Mouse (Mus musculus) megakaryocyte-erythroid progenitor cell, adult 5 weeks (primary cell): ENCODE results near the gene Smim17. TPM values are rescaled to one million over a fixed set of nuclear protein-coding genes. Genes with fewer than 3 reads are reported as not detected.

Source experiments
- polyA plus RNA-seq: library from polyadenylated mRNA; stranded (reverse); fragments of >175 nt; gene quantifications from 2 replicates; pipeline ENCODE4 v1.2.3, GENCODE M21; 2012

The Smim17 gene
- not detected in 2 replicates for polyA plus RNA-seq

DNA sequence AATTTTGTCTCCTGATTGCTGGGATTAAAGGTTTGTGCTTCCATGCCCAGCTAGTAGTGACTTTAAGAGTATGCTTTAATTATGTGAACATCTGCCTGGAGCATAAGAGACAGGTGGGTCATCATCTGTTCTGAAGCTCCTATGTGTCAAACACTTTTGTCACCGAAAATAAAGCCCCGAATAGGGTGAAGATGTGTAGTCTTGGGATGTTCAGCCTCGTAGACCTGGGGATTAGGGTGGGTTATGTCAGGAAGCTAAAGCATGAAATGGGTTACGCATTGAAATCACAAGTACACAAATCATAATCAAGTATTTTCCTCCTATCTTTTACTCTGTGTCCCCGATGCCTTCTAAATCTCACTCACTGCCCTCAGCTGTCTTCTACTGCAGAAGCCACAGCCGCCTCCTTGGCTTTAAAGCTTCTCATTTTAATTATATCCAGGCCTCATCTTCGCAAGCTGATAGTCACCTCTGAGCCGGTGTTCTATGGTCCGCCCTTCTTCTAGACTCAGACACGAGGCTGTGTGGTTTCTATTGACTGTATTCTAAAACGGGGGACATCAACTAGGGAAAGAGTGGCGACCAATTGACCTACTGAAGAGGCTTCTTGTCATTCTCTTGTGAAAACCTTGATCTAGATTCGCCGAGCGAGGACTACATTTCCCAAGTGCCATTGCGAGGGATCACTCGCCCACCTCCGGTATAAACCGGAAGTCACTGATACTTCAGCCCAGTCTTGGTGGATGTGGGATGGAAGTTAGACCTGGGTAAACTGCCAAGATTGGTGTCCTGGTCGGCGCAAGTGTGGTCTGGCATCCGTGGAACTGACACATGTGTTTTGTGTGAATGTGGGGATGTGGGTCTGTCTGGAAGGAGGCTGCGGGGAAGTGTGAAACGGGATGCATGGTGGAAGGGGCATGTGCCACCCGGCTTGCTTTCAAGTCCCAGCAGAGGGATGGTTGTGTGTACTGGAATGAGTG lies at the start of gene Smim17:
Smim17 (plus strand) TSS at position 720 of the 980 bp plus-strand sequence.

DNA sequence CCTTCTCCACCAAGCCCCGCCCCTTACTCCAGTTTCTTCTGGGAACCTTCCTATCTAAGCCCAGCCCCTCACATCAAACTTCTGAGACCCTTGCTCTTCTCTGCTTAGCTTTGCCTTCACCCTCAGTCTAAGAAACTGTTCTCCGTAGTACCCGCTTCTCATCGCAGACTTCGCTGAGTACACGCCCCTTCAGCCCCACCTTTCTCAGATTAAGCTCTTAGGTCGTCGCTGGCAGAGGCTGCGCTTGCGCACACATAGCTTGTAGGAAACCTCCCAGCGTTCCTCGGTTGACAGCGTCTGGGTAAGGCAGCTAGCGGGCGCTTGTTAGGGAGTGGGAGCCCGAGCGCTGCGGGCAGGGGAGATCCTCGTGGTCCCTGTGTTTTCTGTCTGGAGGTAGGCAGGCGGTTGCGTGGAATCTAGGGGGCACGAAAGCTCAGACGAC lies 35.4 kb upstream of the Smim17 start, which contains the start of gene Zfp78:
Zfp78 (plus strand) TSS at position 234 of the 442 bp plus-strand sequence.

DNA sequence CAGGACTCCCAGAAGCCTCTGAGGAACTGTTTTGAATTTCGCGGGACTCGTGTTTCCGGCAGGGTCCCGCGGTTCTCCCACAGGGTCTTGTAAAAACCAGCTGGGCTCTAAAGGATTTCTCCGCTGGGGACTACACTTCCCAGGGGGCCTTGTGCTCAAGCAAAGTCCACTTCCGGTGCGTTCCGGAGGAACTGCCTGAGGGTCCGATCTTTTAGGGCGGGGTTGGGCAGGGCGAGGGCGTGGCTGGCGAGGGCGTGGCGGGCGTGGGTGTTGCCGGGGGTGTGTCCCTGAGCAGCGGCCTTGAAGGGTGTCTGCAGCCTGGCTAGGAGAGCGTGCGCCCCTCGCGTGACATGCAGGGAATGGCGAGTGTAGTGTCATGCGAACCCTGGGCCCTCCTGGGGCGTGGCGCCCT lies 15.5 kb upstream of the Smim17 start, which contains the start of gene Zfp28:
Zfp28 (plus strand) TSS at position 252 of the 412 bp plus-strand sequence.

DNA sequence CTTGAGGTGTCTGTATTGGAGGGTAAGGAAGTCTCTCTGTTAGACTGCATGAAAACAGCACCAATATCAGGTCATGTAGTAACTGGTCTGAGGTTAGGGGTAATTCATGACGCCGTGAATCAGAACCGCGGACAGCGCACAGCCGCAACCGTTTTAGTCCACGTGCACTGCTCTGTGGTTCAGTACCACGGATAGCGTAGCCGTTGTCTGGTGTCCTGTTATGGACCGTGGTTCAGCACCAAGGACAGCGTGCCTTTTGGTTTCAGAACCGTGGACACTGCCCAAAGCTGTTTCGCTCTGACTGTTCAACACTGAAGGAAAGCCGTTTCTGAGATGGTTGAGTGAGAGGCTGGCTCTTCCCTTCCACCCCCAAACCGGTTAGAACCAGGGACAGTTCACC lies 11.5 kb downstream of the Smim17 start, which contains the start of gene Gm20715:
Gm20715 (plus strand) TSS at position 235 of the 400 bp plus-strand sequence.

DNA sequence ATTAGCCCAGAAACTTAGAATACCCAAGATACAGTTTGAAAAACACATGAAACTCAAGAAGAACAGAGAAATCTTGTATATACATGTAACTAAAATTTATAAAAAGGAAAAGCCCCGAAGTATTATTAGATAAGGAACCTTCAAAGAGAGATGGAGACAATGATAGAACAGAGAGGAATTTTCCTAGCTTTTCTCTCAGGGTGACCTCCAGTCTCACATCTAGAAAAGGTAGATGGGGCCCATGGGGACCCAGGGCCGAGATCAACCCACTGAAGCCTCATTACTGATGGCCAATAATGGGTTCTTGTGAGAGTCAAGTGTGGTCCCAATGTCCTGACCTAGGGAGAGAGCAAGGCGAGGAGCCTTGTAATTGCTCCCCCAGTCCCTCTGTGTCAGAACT lies 39.9 kb downstream of the Smim17 start, which contains the start of gene Olfr1344:
Olfr1344 (plus strand) TSS at position 301 of the 400 bp plus-strand sequence.

DNA sequence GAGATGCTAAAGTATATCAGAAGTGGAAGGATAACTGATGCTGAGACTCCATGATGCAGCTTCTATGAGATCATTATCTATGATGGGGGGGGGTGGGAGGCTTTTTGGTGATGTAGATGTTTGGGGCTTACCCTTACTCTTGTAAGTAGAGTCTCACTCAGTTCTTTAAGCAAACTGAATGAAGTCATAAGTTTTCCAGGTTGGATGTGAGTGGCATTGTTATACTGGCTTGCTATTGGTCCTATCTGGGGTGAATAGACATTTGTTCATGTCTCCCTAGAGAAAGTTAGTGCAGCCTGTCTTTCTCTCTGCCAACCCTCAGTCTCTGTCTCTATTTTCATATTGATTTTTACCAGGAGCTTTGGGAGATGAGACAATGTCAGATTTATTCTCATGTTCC lies 57.4 kb downstream of the Smim17 start, which contains the start of gene Olfr1336:
Olfr1336 (plus strand) TSS at position 301 of the 400 bp plus-strand sequence.

DNA sequence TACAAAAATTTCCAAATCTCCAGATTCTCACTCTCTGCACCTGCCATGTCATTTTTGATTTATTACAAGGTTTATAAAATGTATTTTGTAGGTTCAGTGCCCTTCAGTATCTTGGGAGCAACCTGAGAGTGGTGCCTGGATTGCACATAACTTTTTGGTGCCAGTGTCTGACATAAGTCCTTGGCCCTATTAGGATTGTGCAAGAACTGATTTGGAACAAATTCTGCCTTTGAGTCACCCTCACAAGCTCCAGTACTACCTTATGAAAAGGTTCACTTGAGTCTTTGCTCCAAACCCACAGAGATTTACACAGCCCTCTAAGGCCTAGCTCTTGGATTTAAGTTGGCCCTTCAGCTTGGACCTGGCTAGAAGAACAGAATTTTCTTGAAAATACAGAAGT lies 68.4 kb downstream of the Smim17 start, which contains the start of gene Olfr1346:
Olfr1346 (plus strand) TSS at position 151 of the 400 bp plus-strand sequence.

Other genes starting within 250 kb of the Smim17 start
- 47.7 and 54.4 TPM in 2 replicates for gene Zfp787, start 242.7 kb upstream of the Smim17 start, polyA plus RNA-seq
- 41.9 and 44.8 TPM in 2 replicates for gene Zfp444, start 226.5 kb upstream of the Smim17 start, polyA plus RNA-seq
- not detected in 2 replicates for gene Galp, start 201.6 kb upstream of the Smim17 start, polyA plus RNA-seq
- not detected in 2 replicates for gene Zscan5b, start 176.4 kb upstream of the Smim17 start, polyA plus RNA-seq
- gene Epp13, start 146.0 kb upstream of the Smim17 start, polyA plus RNA-seq: not detected in 2 replicates
- 0.19 and 0.44 TPM in 2 replicates for gene Zfp667, start 112.1 kb upstream of the Smim17 start, polyA plus RNA-seq
- 1.9 and 2.0 TPM in 2 replicates for gene Zfp583, start 67.4 kb upstream of the Smim17 start, polyA plus RNA-seq
- gene Gm3854, start 55.0 kb upstream of the Smim17 start, polyA plus RNA-seq: not detected in 2 replicates
- gene Zfp78, start 35.4 kb upstream of the Smim17 start, polyA plus RNA-seq: 0.02 and 0.08 TPM in 2 replicates
- gene Zfp28, start 15.4 kb upstream of the Smim17 start, polyA plus RNA-seq: 0.83 and 1.3 TPM in 2 replicates
- gene Gm20715, start 11.6 kb downstream of the Smim17 start, polyA plus RNA-seq: not detected in 2 replicates
- gene Olfr1344, start 40.0 kb downstream of the Smim17 start, polyA plus RNA-seq: not detected in 2 replicates
- 0.03 TPM in 1 of 2 replicates, not detected in the other for gene Olfr1336, start 57.5 kb downstream of the Smim17 start, polyA plus RNA-seq
- gene Olfr1346, start 68.4 kb downstream of the Smim17 start, polyA plus RNA-seq: not detected in 2 replicates
- gene Olfr5, start 88.2 kb downstream of the Smim17 start, polyA plus RNA-seq: not detected in 2 replicates
- not detected in 2 replicates for gene Olfr1347, start 101.0 kb downstream of the Smim17 start, polyA plus RNA-seq
- not detected in 2 replicates for gene Olfr1348, start 110.0 kb downstream of the Smim17 start, polyA plus RNA-seq
- not detected in 2 replicates for gene Olfr1349, start 124.2 kb downstream of the Smim17 start, polyA plus RNA-seq
- gene Olfr1350, start 166.1 kb downstream of the Smim17 start, polyA plus RNA-seq: not detected in 2 replicates